Mouse (Mus musculus) kidney, embryonic 16.5 days (tissue): ENCODE measurements around the gene 9530068E07Rik. TPM values are rescaled to one million over a fixed set of nuclear protein-coding genes. Genes with fewer than 3 reads are reported as not detected.
A peak's percentile ranks its signal among the peaks of the same experiment; 100 is the strongest.

Experiments used
- ATAC-seq: fragments of 200-750 bp; cut with Nextera tagmentation; 2 replicates; pipeline ENCODE4 v1.8.0; 2017; ENCODE audit warnings: moderate TSS enrichment; ENCODE audit not compliant: low FRiP score, low TSS enrichment
- H3K27ac ChIP-seq: fragments of 300-500 bp; sonication (generic); 2 replicates; pipeline ENCODE4 v1.5.1; 2014; ENCODE audit warnings: low read length
- H3K27me3 ChIP-seq: fragments of 300-500 bp; sonication (generic); 2 replicates; pipeline ENCODE4 v1.6.1; 2014; ENCODE audit warnings: low read length, control low read depth, mixed read lengths; ENCODE audit not compliant: insufficient read depth
- H3K36me3 ChIP-seq: fragments of 300-500 bp; sonication (generic); 2 replicates; pipeline ENCODE4 v1.6.1; 2014; ENCODE audit warnings: low read length, control low read depth, mixed read lengths; ENCODE audit not compliant: insufficient read depth
- H3K4me1 ChIP-seq: fragments of 300-500 bp; sonication (generic); 2 replicates; pipeline ENCODE4 v1.6.1; 2014; ENCODE audit warnings: low read length, control low read depth, mixed read lengths; ENCODE audit not compliant: insufficient read depth
- H3K4me2 ChIP-seq: fragments of 300-500 bp; sonication (generic); replicated peaks from 2 replicates; pipeline ENCODE4 v1.6.1; 2014; ENCODE audit warnings: low read depth, low read length
- H3K4me3 ChIP-seq: fragments of 300-500 bp; sonication (generic); 2 replicates; pipeline ENCODE4 v1.5.1; 2014; ENCODE audit warnings: mild to moderate bottlenecking, low read length
- H3K9ac ChIP-seq: fragments of 300-500 bp; sonication (generic); replicated peaks from 2 replicates; pipeline ENCODE4 v1.6.1; 2014; ENCODE audit warnings: low read length
- H3K9me3 ChIP-seq: fragments of 300-500 bp; sonication (generic); 2 replicates; pipeline ENCODE4 v1.6.1; 2016; ENCODE audit warnings: low read length, control low read depth
- WGBS: fragments of 180-500 bp; shearing (Covaris S2); extraction: QIAGEN DNeasy Blood & Tissue Kit; methylation state at CpG from one replicate; pipeline ENCODE4 v1.1.7; 2014; 5-methylcytosine and 5-hydroxymethylcytosine counted together
- polyA plus RNA-seq: library from polyadenylated mRNA; unstranded; fragments of >200 nt; fragmentation: Nextera tagmentation; extraction: Ambion mirVana; gene quantifications from 2 replicates; pipeline ENCODE4 v1.2.1, GENCODE M21; 2015

9530068E07Rik gene
- polyA plus RNA-seq, 1 experiment from 2014 or later: 263 TPM

- Histone ChIP-seq H3K27me3 (peaks cover 8% of the 10 kb centered on the region; the same call in 1 of the 2 replicates), H3K9me3 (0 out of 2 replicates have a peak, but pooled peaks cover 5% of the 10 kb centered on the region), H3K4me1 (peaks cover 5% of the 10 kb centered on the region; the same call in 1 of the 2 replicates), H3K9ac (no peak overlapping the region), H3K4me2 (no peak overlapping the region), H3K4me3 (no peak overlapping the region), H3K36me3 (no peaks in the 10 kb centered on the region), H3K27ac (no peak overlapping the region)
- 56% methylated on average over 2 of the region's 2 CpGs for WGBS
- no peak for ATAC-seq
These were observed 37.6 kb downstream of the 9530068E07Rik start for GRCm38 (mm10) chr11:52433797-52434195.

- Histone ChIP-seq H3K4me2 (no peak overlapping the region), H3K9me3 (0 out of 2 replicates have a peak, but pooled peaks cover 5% of the 10 kb centered on the region), H3K4me1 (peaks cover 5% of the 10 kb centered on the region; the same call in 1 of the 2 replicates), H3K9ac (no peak overlapping the region), H3K27me3 (peaks cover 8% of the 10 kb centered on the region; the same call in 1 of the 2 replicates), H3K36me3 (no peaks in the 10 kb centered on the region), H3K27ac (no peak overlapping the region), H3K4me3 (no peak overlapping the region)
- 84% methylated on average over 5 of the region's 5 CpGs for WGBS
- no peak for ATAC-seq
These were observed 39.2 kb downstream of the 9530068E07Rik start for GRCm38 (mm10) chr11:52435466-52435865.

- Histone ChIP-seq H3K27me3 (peaks cover 8% of the 10 kb centered on the region; the same call in 1 of the 2 replicates), H3K27ac (no peak overlapping the region), H3K9me3 (0 out of 2 replicates have a peak, but pooled peaks cover under 1% of the 10 kb centered on the region), H3K36me3 (no peaks in the 10 kb centered on the region), H3K4me2 (peak overlapping the region; percentile 48), H3K4me1 (peaks cover 5% of the 10 kb centered on the region; the same call in 1 of the 2 replicates), H3K4me3 (peak overlapping the region; percentile 29), H3K9ac (peak overlapping the region; percentile 16; the same call in 1 of the 2 replicates)
- WGBS: 16% methylated on average over 10 of the region's 10 CpGs
- 0 out of 2 replicates have a peak, but pooled peaks have one; percentile 31 for ATAC-seq
These were observed 40.9 kb downstream of the 9530068E07Rik start for GRCm38 (mm10) chr11:52437123-52437522.

- Histone ChIP-seq H3K27ac (no peak overlapping the region), H3K4me1 (peaks cover 5% of the 10 kb centered on the region; the same call in 1 of the 2 replicates), H3K36me3 (no peaks in the 10 kb centered on the region), H3K9me3 (0 out of 2 replicates have a peak, but pooled peaks cover 3% of the 10 kb centered on the region), H3K4me2 (no peak overlapping the region), H3K4me3 (no peak overlapping the region), H3K27me3 (peaks cover 8% of the 10 kb centered on the region; the same call in 1 of the 2 replicates), H3K9ac (no peak overlapping the region)
- no peak for ATAC-seq
- 65% methylated on average over 2 of the region's 2 CpGs for WGBS
These were observed 44.9 kb downstream of the 9530068E07Rik start for GRCm38 (mm10) chr11:52441096-52441495.

GRCm38 (mm10) chr11:52447242-52447641 lies 51.0 kb downstream of the 9530068E07Rik start:
- Histone ChIP-seq H3K4me3 (no peak overlapping the region), H3K9ac (no peak overlapping the region), H3K4me1 (0 out of 2 replicates have a peak, but pooled peaks cover 5% of the 10 kb centered on the region), H3K27me3 (no peaks in the 10 kb centered on the region), H3K36me3 (no peaks in the 10 kb centered on the region), H3K4me2 (no peak overlapping the region), H3K9me3 (0 out of 2 replicates have a peak, but pooled peaks cover 3% of the 10 kb centered on the region), H3K27ac (no peak overlapping the region)
- ATAC-seq: no peak
- 21% methylated on average over 4 of the region's 4 CpGs for WGBS

GRCm38 (mm10) chr11:52449004-52449403 lies 52.8 kb downstream of the 9530068E07Rik start:
- Histone ChIP-seq H3K4me2 (no peak overlapping the region), H3K27ac (no peak overlapping the region), H3K27me3 (no peaks in the 10 kb centered on the region), H3K4me3 (no peak overlapping the region), H3K36me3 (no peaks in the 10 kb centered on the region), H3K9me3 (no peaks in the 10 kb centered on the region), H3K4me1 (0 out of 2 replicates have a peak, but pooled peaks cover 5% of the 10 kb centered on the region), H3K9ac (no peak overlapping the region)
- WGBS: 63% methylated on average over 3 of the region's 3 CpGs
- no peak for ATAC-seq

GRCm38 (mm10) chr11:52458281-52458680 lies 62.1 kb downstream of the 9530068E07Rik start:
- no peak for ATAC-seq
- WGBS: 54% methylated on average over 5 of the region's 5 CpGs

More at GRCm38 (mm10) chr11:52458281-52458680, 62.1 kb downstream of the 9530068E07Rik start:
- no peaks in the 10 kb centered on the region for H3K36me3 ChIP-seq
- no peak overlapping the region for H3K4me3 ChIP-seq
- H3K4me2 ChIP-seq: no peak overlapping the region
- no peaks in the 10 kb centered on the region for H3K27me3 ChIP-seq
- H3K27ac ChIP-seq: no peak overlapping the region
- H3K4me1 ChIP-seq: peaks cover 10% of the 10 kb centered on the region
- H3K9ac ChIP-seq: no peak overlapping the region
- H3K9me3 ChIP-seq: no peaks in the 10 kb centered on the region

Other genes starting within 250 kb of the 9530068E07Rik start
- gene Olfr1371, start 182.4 kb upstream of the 9530068E07Rik start, polyA plus RNA-seq: not detected in 2 replicates
- 742 and 792 TPM in 2 replicates for gene Skp1a, start 164.4 kb upstream of the 9530068E07Rik start, polyA plus RNA-seq
- 5.6 and 7.1 TPM in 2 replicates for gene Tcf7, start 113.4 kb upstream of the 9530068E07Rik start, polyA plus RNA-seq
- 407 and 427 TPM in 2 replicates for gene Vdac1, start 35.6 kb upstream of the 9530068E07Rik start, polyA plus RNA-seq